Mouse (Mus musculus): ENCODE measurements at regions not wholly inside any gene's neighbourhood (a gene's known extent, or its start where the extent isn't known, plus 50 kb on each side); places are given as distances from the start of the nearest gene placed in this dataset.

GRCm38 (mm10) chr12:80018086-80018485 is 94.7 kb downstream of the Zfp36l1 start:
- intact Hi-C loops (cut with DNase I) = no loop called here
- DNase-seq = no peak

DNA sequence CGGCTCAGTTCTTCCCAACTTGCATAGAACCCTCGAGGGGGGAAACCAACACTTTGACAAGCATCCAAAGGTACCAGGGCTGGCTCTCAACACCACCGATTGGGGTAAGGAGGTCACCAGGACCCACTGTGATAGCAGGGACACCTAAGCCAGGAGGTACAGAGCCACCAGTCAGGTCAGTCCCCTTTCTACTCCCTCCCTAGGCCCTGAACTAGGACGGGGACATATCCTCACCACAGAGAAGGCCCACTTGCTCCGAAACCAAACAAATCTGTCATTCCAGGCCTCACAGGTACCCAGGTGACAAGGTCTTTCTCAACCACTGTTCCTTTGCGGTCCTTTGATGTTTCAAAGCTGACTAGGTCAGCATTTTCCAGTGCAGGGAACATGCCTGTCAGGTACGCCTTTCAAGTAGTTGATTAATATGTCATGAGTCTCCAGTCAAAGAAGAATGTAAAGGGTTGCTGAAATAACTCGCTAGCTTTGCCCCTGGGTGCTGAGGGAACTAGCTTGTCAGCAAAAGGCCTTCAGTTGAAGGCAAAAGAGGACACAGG is 95.4 kb downstream of the Zfp36l1 start:
- intact Hi-C loops (cut with DNase I) = no loop called here
- DNase-seq = no peak

DNA sequence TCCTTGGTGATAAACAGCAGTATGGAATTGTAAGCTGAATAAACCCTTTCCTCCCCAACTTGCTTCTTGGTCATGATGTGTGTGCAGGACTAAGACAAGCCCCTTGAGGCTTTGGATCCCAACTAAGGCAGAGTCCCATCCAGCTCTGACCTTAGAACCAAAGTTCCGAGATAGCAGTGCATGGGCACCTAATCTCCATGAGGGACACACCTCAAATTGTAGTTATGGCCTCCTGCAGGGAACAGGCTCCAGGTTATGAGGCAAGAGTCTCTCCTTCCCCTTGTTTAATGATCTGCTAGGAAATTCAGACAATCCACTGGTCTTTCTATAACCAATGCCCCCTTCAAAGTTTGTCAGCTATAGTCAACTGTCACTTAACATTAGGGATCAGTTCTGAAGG is 96.9 kb downstream of the Zfp36l1 start:
- no peak for DNase-seq
- intact Hi-C loops (cut with DNase I) = no loop called here

- DNase-seq = no peak
- intact Hi-C loops (cut with DNase I) = no loop called here
Observed at GRCm38 (mm10) chr12:80014598-80014983, 98.2 kb downstream of the Zfp36l1 start.

- DNase-seq = no peak
- intact Hi-C loops (cut with DNase I) = no loop called here
Observed at GRCm38 (mm10) chr12:80013904-80014597, 98.8 kb downstream of the Zfp36l1 start.

DNA sequence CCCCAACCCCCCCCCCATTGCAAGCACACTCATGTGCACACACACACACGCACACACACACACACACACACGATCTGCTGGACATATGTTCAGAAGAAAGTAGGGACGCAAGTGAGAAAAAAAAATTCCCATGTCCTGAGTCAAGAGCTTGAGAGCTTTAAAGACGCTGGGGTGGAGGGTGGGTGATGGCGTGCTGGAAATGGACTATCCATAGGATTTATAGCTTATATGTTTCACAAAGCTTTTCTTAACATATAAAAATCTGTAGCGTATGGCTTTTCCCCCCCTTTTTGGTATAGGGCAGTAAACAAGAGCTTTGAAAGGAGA is 99.3 kb downstream of the Zfp36l1 start:
- DNase-seq = no peak
- intact Hi-C loops (cut with DNase I) = no loop called here

DNA sequence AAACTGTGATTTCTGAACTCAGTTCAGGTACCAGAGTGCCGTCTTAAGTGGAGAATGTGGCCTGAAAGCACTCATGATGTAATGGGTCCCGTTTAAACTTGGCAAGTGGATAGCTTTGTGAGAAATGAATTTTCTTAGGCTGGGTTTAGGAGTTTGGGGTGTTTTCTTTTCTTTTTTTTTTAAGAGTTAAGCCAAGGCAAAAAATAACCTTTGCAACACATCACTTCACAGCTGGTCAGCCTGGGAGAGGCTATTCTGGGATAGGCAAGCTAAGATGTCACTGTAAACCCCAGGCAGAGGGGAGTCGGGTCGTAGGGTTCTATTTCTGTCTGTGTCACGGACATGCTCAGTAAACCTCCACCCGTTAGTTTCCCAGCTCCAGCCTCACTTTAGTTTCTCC is 100.9 kb downstream of the Zfp36l1 start:
- DNase-seq = no peak
- intact Hi-C loops (cut with DNase I) = no loop called here

DNA sequence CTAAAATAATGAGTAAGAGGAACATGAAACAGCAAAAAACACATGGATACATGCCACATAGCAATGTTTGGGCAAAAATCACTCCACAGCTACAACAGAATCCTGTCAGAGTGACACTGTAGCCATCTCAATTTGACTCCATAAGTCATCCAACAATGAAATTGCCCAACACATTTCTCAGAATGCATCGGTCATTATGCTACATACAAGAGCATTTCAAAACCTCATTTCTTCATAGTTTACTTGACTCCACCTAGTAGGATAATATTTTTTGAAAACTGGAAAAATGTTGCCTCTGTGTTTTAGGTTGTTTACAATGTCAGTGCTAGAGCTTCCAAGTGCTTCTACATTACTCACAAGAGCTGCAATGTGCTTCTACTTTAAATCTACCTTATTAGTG is 101.9 kb downstream of the Zfp36l1 start:
- no peak for DNase-seq
- intact Hi-C loops (cut with DNase I) = no loop called here

DNA sequence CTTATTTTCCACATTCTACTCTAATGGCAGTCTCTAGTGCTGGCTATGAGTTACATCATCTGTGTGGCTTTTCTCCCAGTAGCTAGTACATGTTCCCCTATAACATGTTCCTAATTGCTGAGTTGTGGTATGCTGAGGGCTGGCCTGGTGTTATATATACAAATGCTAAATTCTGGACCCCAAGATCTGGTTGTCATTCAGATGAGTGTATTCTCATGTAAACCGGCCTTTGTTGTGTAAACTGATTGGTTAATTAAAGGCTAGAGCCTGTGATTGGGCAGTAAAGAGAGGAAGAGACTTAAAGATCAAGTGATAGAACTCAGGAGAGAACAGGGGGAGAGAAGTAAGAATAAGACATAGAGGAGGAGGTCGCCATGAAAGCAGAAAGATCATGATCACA is 102.6 kb downstream of the Zfp36l1 start:
- intact Hi-C loops (cut with DNase I) = no loop called here
- no peak for DNase-seq

- intact Hi-C loops (cut with DNase I) = no loop called here
Observed at GRCm38 (mm10) chr12:80007849-80008248, 105.0 kb downstream of the Zfp36l1 start.

DNA sequence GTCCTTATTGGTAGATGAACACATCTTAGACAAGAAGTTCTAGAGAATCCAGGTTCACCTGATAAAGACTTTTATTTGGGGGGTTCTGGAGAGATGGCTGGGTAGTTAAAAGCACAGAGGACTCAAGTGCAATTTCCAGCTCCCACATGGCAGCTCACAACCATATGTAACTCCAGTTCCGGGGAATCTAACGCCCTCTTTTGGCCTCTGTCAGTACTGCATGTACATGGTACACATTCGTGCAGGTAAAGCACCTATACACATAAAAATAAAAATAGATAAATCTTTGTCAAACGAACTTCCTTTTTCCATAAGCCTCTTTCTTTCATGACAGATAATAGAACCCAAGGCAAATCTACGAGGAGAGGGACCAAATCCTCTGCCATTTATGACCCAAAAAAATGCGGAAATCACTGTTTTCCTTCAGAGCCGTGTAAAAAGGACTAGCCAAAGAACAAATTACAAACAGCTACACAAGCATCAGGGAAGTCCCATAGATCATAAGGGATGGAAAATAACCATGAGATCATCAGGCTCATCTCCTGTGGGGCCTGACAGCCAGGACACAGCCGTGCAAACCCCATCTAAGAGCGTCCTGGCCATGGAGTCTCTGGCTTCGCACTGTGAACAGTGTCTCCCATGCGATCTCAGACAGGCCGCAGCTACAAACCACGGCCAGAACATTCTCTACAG is 107.4 kb downstream of the Zfp36l1 start:
- intact Hi-C loops (cut with DNase I) = no loop called here

More at GRCm38 (mm10) chr12:80007849-80008248, 105.0 kb downstream of the Zfp36l1 start:
- no peak for DNase-seq

GRCm38 (mm10) chr12:80004575-80004974 is 108.2 kb downstream of the Zfp36l1 start:
- DNase-seq = no peak
- intact Hi-C loops (cut with DNase I) = no loop called here

More for the DNA sequence above, 107.4 kb downstream of the Zfp36l1 start:
- no peak for DNase-seq

DNA sequence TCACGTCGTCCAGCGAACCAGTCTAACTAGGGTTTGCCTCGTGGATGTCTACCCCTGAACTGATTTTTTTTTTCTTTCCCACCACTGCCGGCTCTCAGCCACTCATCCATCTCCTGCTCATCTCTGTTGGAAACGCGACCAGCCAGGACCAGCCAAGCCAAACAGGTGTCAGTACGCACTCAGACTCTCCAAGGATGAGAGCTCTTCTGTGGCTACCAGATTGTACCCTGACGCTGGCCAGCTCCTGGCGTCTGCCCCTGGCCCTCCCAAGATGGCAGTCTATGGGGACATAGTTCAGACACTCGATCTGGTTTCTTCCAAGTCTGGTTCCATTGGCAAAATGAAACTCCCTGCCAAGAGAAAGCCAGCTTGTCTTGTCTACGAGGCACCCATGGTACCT is 109.3 kb downstream of the Zfp36l1 start:
- no peak for DNase-seq
- intact Hi-C loops (cut with DNase I) = no loop called here

DNA sequence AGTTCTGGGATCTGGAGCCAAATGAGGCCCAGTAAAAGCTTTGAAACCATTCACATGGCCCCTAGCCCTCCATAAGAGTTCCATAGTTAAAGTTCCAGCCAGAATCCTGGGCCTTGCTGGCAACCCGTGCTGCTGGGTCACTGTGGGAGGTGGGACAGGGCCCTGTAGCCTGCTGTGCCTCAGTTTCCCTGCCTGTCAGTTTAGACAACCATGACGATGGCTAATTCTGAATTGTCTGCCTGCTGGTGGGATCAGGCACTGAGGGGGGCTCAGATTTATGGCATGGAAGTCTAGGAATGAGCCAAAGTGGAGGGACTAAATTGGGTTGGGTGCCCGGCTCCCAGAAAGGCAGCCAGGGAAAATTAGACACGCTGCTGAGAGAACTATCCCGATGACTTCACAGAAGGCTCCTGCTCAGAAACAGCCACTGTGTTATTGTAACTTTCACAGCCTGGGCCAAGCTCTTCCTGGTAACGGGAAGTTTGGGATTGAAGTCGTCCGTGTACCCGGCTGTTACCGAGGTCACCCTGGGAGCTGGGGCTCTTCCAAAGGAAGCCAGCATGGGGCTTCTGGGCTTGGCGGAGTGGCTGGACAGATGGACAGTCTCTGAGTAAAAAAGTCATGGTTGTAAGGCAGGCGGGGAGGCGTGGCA is 110.2 kb downstream of the Zfp36l1 start:
- no peak for DNase-seq
- intact Hi-C loops (cut with DNase I) = no loop called here

DNA sequence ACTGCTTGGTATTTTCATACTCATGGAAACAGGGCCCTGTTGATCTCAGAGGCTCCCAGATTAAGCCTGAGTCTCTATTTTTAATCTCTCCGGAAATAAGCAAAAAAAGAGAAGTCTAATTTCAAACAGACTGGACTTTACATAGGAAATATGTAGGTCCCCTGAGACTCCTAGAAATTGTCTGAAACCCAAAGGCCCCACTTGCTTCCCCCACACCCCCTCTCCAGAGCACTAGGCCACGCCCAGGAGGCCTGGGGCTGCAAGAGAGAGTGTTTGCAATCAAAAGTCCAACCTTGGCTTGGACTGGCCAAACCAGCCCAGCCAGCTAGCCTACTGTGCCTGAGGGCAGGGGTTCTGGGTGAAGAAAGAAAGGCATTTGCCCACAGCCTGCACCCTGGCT is 111.0 kb downstream of the Zfp36l1 start:
- no peak for DNase-seq
- intact Hi-C loops (cut with DNase I) = no loop called here

- intact Hi-C loops (cut with DNase I) = no loop called here
- no peak for DNase-seq
Observed at GRCm38 (mm10) chr12:79999868-80000370, 112.9 kb downstream of the Zfp36l1 start.

- intact Hi-C loops (cut with DNase I) = no loop called here
- no peak for DNase-seq
Observed at GRCm38 (mm10) chr12:79998788-79999187, 114.0 kb downstream of the Zfp36l1 start.

DNA sequence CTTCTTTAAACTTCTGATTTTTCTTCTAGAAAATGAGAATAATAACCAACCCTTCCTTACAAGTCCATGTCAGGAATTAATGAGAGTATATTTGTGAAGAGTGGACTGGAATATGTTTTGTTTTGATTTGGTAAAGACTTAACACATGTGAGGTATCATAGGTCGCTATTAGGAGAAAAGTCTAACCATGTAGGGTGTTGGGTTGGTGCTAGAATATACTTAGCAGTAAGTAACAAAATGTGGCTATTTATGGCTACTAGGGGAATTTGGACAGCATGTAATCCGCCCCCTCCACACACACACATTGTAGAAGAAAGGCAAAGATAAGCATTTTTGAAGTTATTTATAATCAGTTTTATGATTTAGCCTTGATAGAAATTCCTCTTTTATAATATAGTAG is 114.5 kb downstream of the Zfp36l1 start:
- intact Hi-C loops (cut with DNase I) = no loop called here
- no peak for DNase-seq

GRCm38 (mm10) chr12:79997201-79997600 is 115.6 kb downstream of the Zfp36l1 start:
- intact Hi-C loops (cut with DNase I) = no loop called here
- DNase-seq = no peak

- no peak for DNase-seq
- intact Hi-C loops (cut with DNase I) = no loop called here
Observed at GRCm38 (mm10) chr12:79995521-79996094, 117.2 kb downstream of the Zfp36l1 start.
